Mouse (Mus musculus) megakaryocyte, embryonic 14.5 days (primary cell): Measurements from ENCODE around the gene Nhlrc4.

ENCODE experiments used
- FLI1 ChIP-seq: IDR thresholded peaks from 2 replicates; pipeline ENCODE4 v1.6.1; 2012; ENCODE audit warnings: low read length, inconsistent platforms, mixed read lengths
- GATA1 ChIP-seq: IDR thresholded peaks from 3 replicates; pipeline ENCODE4 v1.6.1; 2012; ENCODE audit warnings: mixed read lengths, low read length, inconsistent platforms, borderline replicate concordance

- TF ChIP-seq GATA1 (no peak), FLI1 (no peak)
Measured at GRCm38 (mm10) chr17:25968176-25968575, 23.4 kb upstream of the Nhlrc4 start.
